Mouse (Mus musculus): ENCODE data around the gene Rft1.

Gene Rft1

GRCm38 (mm10) chr14:30734665-30735064 is 80.5 kb downstream of the Rft1 start:
- DNase-seq (ENCODE audit: low spot score): no peak

- no peak for DNase-seq (ENCODE audit: low spot score)
Observed at GRCm38 (mm10) chr14:30735810-30736209, 81.7 kb downstream of the Rft1 start.

DNA sequence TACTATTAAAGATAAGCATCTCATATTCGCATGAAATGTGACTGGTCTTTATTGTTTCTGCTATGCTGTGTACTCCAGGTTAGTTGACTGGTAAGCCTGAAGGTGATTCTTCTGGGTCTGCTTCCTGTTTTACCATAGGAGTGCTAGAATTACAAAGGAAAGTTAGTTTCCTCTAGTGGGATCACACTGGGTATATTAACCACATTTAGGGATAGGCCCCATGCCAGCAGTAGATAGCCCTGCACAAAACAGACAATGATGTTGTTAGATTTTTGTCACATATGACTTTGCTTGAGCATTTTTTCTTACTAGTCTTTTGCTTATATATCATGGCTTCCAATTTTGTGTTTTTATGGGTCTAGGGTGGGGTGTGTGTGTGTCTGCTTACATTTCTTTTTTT is 82.3 kb downstream of the Rft1 start:
- DNase-seq (ENCODE audit: low spot score): no peak
